Mouse (Mus musculus): Measurements from ENCODE around the gene Chid1.
A peak's percentile ranks its signal among the peaks of the same experiment; 100 is the strongest.

Chid1 gene

DNA sequence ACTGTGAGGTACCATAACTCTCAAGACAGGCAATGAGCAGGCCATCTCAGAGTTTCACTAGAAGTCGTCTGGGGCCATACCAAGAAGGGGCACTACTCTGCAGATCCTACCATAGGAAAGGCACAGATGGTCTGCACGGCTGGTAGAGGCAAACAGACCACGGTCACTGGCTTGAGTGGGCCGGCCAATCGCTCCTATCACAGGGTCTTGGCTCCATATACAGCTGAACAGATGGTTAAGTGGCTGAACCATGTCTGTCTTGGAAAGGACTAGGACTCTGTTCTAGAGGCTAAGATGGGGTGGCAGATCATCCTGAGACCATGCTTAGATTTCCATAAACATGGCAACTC, 37.1 kb downstream of the Chid1 start:
- DNase-seq (ENCODE audit: low read depth, low spot score): no peak

DNA sequence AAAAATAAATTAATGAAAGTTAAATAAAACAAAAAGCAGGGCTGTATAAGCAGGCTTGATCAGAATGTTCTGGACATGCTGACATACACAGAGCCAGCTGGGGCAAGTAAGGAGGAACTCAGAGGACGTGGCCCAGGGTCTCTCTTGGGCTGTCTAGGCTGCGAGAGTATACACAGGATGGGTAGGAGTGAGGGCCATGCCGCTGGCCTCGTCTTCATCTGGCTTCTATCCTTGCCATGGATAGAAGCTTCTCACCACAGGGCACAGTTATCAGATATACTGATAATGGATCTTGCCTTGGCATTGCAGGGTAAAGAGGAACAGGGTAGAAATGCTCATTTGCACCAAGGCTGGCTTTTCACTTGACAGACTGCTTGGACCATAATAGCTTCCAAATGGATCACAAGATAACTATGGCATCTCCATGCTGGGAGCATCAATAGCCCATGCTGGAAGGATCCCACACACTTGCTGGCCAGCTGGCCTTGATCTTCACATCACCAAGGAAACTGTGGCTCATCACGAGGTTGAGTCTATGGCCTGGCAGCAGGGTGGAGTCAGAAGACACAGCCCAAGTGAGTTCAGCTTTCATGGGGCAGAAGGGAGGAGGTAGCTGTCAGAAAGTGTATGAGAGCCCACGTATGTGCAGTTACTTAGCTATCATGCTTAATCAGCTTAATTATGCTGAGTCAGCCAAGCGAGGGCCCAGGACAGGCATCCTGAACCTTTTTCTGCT, 37.7 kb downstream of the Chid1 start:
- no peak for DNase-seq (ENCODE audit: low read depth, low spot score)

DNA sequence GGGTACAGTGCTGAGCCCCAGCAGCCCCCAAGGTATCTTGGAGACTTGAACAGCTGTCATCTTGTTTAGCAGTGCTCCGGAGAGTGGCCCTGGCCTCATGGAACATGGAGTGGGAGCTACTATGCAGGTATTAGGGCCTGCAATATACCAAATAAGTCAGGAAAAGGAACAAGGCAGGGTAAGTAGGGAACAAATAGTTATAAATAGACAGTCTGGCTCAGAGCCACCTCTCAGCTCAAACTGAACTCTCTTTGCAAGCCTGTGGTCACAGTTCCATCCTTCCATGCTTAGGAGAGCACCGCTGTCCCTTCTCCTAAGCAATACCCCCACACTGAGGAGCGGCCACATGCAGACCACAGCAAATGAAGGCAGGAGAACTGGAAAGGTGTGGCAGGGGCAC, 42.1 kb downstream of the Chid1 start:
- DNase-seq (ENCODE audit: low read depth, low spot score): no peak

DNA sequence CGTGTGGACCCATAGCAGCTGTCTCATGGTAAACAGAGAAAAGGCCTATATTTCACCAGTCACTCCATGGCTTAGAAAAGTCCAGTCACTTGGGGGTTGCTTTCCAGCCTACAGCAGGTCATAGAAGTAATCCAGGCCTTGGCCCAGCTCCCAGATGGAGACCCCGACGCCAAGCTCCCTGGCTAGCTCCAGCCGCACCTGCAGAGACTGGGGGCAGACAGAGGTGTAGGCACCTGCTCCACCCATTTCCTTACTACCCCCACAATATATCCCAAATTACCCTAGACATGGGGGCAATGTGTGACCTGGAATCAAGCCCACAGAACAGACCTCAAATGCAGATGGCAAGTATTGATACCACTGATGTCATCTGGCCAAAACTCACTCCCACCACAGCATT, 43.7 kb downstream of the Chid1 start:
- no peak for DNase-seq (ENCODE audit: low read depth, low spot score)

DNA sequence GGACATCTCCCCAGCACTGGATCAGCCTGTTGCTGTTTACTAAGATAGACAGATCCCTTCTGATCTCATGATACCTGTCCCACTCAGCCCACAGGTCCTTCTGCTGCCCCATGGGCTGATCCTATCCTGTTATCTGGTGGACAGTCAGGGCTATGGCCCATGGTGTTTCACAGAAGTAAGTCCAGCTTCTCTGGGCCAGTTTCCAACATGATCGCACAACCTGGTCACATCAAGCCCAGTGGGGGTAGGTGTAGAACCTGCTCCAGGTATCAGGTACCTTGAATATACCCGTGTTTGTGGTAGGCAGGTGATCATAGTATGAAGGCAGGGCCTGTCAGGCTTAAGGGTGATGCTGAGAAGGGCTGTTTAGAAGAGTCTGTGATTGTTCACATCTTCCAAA, 44.3 kb downstream of the Chid1 start:
- DNase-seq (ENCODE audit: low read depth, low spot score): no peak

DNA sequence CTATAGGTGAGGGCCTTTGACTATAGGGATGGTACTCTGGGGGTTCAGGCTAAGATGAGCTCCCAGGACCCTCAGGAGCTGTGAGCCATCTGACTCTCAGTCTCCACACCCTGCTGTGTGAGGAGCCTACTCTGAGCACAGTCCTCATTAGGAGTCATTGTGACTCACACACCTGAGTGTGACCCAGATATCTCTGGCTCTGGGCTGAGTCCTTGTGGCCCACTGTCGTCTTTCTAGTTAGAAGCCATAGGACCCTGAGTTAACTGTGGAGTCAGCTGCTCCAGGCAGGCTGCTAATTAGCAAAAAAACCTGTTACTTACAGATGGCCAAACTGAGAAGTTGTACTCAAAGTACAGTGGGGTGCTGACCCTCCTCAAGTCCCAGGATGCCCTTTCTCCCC, 45.9 kb downstream of the Chid1 start:
- DNase-seq (ENCODE audit: low read depth, low spot score): no peak

DNA sequence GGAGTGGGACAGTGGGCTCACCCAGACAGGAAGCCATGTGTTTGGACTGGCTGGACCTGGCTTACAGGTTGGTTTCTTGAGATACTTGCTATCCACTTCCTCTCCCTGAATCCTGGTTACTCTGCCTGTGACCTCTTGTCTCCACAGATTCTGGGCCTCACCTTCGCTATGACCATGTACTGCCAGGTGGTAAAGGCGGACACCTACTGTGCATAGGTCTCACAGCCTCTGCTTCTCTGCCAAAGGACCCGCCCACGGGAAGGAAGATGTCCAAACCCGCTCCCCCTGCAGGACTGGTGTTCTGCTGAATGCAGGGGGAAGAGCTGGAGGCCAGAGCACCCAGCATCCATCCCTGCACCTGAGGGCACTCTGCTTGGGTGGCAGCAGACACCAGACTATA, 46.9 kb downstream of the Chid1 start:
- DNase-seq (ENCODE audit: low read depth, low spot score): no peak

DNA sequence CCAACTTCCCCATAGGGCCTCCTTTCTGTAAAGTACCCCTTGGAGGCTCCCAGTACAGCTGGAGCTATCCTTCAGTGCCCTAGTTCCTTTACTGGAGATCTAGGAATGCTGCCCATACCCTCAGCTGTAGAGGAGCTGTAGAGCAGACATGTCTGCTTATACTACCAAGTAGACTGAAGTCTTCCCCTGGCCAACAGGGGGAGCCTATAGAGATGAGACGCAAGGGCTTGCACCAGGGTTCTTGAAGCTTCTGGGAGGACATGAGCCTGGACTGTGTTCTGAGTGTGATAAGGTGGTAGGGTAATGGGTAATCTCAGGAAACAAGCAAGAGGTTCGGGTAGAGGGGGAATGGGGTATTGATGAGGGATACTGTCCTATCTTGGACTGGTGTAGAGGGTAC, 48.5 kb downstream of the Chid1 start:
- no peak for DNase-seq (ENCODE audit: low read depth, low spot score)

DNA sequence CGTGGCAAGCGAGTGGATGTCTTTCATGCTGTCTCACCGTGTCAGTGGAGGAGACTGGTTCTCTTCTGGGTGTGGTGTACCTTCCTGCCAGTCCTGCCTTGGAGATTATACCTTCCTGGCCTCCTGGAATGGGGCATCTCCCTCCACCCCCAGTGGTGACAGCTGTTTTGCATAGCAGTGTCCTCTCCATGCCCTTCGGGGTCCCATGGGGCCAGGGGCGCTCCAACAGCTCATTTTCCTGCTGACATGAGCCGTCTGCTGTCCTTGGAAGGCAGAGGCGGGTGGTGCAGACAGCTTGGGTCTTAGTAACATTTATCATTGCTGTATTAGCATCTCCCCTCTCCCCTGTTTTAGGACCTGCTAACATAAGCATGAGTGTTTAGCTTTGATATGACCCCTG, 52.5 kb downstream of the Chid1 start:
- no peak for DNase-seq (ENCODE audit: low read depth, low spot score)

DNA sequence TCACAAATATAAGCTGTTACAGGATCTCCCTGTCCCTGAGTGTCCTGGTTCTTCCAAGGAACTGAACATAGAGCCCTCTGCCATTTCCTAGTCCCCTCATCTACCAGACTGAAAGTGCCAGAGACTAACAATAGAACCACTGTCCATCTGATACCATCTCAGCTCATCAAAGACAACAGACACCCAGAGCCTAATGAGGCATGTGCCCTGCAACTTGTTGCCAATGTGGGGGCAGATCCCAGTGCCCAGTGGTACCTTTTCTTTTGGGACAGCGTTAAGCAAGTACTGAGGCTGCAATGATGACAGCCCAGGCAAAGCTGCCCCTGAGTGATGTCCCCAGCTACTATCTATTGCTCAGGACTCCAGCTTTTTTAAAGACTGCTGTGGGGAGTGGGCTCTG, 53.4 kb downstream of the Chid1 start:
- no peak for DNase-seq (ENCODE audit: low read depth, low spot score)

DNA sequence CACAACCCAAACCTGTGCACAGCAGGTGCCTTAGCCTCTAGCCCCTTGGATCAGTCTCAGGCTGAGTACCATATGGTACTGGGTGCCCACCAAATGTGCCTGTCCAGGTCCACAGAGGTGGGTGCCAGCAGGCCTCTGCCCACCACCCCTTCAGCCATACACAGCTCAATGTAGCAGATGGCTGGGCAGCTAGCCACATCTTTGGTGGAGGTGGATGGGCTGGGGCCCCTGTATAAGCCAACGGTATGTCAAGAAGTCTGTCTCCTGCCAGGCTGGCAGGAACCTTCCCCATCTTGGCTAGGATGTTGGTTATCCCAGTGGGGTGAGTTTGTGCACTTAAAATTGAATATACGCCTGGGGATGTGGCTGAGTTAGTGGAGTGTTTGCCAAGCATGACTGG, 54.1 kb downstream of the Chid1 start:
- no peak for DNase-seq (ENCODE audit: low read depth, low spot score)

DNA sequence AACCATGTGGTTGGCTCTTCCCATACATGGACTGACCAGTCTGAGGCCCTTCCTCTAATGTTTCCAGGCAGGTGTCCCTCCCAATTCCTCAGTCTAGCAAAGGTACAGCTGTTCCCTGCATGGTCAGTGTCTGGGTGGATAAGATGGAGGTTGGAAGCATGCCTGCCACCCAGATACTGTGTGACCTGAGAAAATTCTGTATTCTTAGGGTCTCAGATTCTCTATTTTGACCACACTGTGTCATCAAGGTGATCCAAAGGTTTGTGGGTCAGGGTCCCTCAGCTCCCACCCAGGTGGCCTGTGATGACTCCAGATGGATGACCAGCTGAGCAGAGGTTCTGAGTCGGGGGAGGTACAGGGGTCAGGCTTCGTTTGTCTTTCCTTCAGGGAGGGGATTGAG, 54.5 kb downstream of the Chid1 start:
- DNase-seq (ENCODE audit: low read depth, low spot score): no peak

DNA sequence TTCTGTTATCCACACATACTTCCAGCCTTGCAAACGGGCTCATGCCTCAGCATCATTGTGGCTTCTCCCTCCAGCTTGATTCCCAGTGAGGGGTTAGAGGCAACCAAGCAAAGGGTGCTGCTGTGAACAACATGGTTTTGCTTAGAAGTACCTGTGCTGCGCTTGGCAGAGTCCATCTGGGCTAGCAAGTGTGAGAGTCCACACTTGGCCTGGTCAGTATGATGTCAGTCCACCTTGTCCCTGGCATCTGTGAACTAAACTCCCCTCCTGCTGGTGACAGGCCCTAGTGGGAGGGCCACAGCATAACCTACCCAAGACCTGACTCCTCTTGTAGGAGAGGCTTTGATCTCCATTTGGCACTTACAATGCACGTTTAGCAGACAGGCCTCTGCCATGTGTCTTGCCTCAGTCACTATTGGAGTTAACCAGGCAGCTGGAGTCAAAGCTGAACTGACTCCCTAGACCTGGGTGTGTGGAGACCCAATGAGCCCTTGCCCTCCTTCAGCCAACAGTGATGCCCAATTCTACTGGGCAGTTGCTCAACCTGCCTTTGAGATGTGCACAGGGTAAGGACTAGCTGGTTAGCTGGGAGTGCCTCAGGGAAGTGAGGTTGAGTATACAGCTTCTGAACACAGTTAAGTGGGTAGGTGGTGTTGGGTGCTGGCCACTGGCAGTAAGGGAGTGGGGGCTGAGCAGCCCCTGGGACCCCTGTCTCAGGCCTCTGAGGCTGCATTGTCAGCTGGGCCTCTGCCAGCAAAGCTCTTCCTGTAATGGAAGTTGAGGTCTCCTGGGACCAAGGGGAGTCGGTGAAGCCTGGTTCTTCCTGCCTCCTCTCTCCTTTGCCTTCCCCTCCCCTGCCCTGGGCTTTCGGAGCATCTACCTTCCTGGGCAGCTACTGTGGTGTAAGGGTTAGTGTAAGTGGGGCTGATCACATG, 55.2 kb downstream of the Chid1 start:
- no peak for DNase-seq (ENCODE audit: low read depth, low spot score)

DNA sequence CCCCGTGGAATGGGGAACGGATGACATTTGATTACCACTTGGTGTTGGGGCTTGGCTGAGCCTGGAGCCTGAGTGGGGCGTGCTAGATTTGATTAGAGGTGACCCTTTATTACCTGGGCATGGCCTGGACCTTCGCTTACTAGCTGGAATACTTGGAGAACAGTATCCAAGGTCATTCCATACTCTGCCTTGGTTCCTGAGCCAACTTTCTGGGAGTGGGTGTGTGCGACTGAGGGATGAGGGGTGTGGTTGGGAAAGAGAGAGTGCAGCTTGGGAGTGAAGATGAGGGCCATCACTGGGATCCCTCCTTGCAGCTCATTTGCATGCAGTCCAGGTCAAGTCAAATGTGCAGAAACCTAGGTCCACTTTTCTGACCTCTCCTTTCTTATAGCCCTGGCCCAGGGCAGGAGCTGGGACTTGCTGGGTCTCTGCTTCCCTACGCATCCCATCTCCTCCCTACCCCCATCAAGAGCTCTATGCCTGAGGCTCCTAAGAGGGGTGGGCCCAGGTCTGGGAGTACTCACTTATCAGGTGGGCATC, 56.5 kb downstream of the Chid1 start:
- DNase-seq (ENCODE audit: low read depth, low spot score): no peak

DNA sequence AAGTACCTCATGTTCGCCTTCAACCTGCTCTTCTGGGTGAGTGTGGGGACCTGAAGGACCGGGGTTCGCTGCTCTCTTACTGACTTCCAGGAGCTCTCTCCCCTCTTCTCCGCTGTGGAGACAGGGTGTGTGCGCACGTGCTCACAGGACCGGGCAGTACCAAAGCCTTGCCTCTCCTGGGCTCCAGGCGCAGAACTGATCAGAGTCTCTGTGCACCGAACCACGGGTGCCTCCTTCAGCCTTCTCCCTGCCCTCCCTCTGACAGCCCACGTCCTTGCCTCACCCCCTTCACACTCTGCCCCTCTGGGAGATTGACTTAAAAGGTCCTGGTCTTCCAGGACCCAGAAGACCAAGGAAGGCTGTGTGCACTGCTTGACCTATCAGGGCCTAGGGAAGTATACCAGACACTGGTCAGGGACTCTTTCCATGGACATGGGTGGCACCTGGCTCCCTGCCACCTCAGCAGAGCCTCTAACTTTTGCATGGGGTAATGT, 57.1 kb downstream of the Chid1 start:
- no peak for DNase-seq (ENCODE audit: low read depth, low spot score)

DNA sequence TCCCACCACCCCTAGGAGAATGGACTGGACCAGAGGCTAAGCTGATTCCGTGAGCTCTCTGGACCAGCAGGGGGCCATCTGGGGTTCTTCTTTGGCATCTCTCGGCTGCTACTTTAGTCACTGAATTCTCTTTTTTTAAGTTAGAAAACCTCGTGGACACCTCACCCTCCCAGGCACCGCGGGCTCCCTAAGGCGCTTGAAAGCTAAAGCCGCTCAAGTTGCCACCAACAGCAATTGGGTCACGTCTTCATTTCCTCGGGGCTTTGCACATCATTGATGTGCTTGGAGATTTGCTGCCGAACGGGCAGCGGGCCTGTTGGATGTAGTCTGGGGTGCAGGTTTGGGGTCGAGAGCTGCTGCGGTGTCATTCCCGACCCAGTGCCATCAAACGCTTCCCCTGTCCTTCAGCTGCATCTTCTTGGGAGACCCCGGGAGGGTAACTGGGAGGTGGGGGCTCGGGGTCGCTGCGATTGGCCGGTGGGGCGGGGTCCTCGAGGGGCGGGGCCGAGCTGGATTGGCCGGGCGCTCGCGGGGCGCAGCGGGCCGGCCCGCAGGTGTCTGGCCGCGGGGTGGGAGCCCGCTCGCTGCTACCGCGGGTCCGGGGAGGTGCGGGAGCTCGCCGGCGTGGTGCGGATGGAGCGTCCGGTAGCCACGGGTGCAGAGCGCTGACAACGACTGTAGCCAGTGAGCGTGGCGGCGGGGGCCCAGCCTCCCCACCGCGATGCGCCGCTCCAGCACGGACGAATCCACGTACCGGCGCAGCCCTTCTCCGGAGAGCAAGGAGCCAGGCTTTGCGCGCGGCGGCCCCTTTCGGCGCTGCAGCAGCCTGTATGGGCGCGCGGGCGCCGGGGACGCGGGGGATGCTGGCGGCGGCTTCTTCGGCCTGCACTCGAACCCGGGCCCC, 57.9 kb downstream of the Chid1 start:
- peak; percentile 70 for DNase-seq (ENCODE audit: low read depth, low spot score)

DNA sequence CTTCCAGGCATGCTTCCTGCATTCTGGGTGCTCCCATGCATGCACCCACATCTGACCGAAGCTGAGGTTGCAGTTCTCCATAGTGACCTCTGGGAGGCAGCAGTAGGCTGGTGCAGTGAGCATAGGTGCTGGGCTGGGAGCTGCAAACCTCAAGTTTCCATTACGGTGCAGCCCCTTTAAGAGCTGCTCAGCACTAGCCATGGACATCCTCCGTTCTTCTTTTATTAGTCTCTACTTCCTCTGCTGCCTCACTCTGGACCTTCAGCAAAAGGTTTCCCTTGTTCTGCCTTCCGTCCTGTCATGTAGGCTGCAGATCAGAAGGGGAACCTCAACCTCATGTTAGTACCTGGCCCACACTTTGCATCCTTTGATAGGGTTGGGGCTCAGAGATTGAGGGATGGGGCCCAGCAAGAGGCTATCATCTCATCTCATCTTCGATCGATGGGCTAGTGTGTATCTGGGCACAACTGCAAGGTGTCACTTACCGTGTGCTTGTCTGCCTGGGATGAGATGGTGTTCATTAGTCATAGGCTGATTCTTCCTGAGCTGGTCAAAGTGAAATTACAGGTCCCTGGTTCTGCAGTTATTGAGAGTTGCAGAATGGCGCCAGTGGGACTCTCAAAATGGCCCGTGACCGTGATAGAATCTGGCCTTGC, 58.7 kb downstream of the Chid1 start:
- DNase-seq (ENCODE audit: low read depth, low spot score): peak; percentile 88

DNA sequence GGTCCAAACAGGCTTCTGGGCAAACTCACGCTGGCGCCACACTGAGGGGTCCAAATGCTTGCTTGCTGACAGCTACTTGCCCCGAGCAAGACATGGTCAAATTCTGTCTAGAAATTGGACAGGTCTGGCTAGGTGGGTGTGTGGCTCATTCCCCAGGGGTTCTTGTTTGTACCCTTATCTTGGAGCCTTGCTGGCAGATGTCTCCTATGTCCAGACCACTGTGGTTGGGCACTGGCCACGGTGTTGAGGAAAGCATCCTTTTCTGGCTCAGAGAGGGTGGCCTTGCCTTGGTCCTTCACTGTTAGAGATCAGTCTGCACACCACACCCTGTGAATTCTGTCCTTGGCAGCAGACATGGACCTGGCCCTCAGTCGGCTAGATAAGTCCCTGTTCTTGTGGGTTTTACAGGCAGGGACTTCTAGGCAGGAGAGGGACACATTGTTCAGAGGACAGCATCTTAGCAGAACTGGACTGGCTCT, 61.3 kb downstream of the Chid1 start:
- DNase-seq (ENCODE audit: low read depth, low spot score): no peak

DNA sequence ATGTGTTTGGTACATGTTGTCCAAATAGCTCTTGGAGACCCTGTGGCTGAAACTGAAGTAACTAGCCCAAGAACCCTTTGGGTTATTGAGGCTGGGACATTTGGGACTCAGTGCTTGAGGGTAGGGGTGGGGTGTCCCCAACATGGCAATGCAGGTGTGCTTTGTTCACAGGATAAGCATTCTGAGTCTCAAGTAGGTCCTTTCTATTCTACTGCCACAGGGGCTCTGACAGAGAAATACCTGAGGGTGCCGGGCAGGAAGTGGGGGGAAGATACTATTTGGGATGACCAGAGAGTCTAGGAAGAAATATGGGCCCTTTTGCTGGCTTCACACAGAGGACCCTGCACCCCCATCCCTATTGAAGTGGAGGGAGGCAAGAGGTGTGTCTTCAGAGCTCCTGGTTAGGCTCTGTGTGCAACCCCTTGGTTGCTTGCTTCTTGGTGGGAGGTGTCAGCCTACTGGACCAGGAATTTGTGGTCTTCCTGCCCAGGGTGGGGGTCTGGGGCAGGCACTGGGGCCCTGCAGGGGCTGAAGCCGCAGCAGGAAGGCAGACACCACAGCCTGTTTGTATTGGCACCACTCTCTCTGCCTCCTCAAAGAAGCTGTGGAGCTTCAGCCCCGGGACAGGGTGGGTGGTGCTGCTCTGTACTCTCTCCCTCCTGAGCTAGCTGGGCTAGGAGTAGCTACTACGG, 61.9 kb downstream of the Chid1 start:
- no peak for DNase-seq (ENCODE audit: low read depth, low spot score)

DNA sequence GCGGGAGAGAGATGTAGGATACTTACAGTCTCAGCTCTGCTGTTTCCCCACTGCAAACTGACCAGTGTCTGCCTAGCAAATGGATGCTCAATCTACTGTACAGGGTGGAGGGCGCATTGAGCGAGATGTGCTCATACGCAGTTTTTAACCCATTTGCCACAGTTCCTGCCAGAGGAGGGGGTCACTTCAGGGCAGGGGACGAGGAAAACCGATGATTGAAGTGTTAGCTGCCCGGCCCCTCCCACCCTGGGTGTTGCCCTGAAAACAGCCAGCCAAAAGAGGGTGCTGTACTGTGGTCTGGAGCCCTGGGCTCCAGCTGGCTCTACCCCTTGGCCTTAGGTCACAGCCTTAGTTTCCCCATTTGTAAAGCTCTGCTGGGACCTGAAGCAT, 62.7 kb downstream of the Chid1 start:
- DNase-seq (ENCODE audit: low read depth, low spot score): no peak

Measured in mesoderm, embryonic 11.5 days (tissue).